Comparison of ENCODE assay signal across 8 mouse cellular contexts in genomic region chr2:69885451-69886305, GRCm38 (mm10). TPM values are rescaled to one million over a fixed set of nuclear protein-coding genes. Genes with fewer than 3 reads are reported as not detected.
DNase-seq lines count a peak whose midpoint lies in the region; ATAC-seq and TF ChIP-seq lines count a peak whose summit lies in the region.

Gene Mettl5 (minus strand): TSS chr2:69885615.

- H3ac ChIP-seq in myocyte (ENCODE audit: control insufficient read depth, insufficient read length) = peak within 1 kb of the TSS; percentile 5

- ATAC-seq in CD4-positive, CD25-positive, alpha-beta regulatory T cell, adult 4 months = peak; percentile 99
- peak; percentile 99 for ATAC-seq in erythroid progenitor cell, adult 5-6 weeks (replicated peaks; ENCODE audit: low FRiP score, poor library complexity, severe bottlenecking)
- peak; percentile 93 for ATAC-seq in heart, embryonic 13.5 days (ENCODE audit: extremely low read depth, insufficient number of reproducible peaks, low FRiP score, low TSS enrichment)
- peak; percentile 94 for ATAC-seq in kidney, postnatal 0 days (replicated peaks; ENCODE audit: low FRiP score, low read depth)

- H3K27ac ChIP-seq in brown adipose tissue, adult 24 weeks (replicated peaks; ENCODE audit: low read depth, low read length) = peak within 1 kb of the TSS; percentile 50
- H3K27ac ChIP-seq in heart, embryonic 13.5 days (replicated peaks) = peak within 1 kb of the TSS; percentile 71
- peak within 1 kb of the TSS; percentile 70 for H3K27ac ChIP-seq in kidney, postnatal 0 days
- peak within 1 kb of the TSS; percentile 53 for H3K27ac ChIP-seq in liver, adult 2 months (replicated peaks; ENCODE audit: insufficient read depth, low read depth, low read length)

- H3K9ac ChIP-seq in heart, embryonic 13.5 days = peak within 1 kb of the TSS; percentile 96
- peak within 1 kb of the TSS; percentile 69 for H3K9ac ChIP-seq in kidney, postnatal 0 days (ENCODE audit: low read depth, low read length)
- H3K9ac ChIP-seq in liver, adult 2 months (ENCODE audit: low read depth, low read length) = peak within 1 kb of the TSS; percentile 75

- no peaks in the 10 kb centered on the region for H3K9me3 ChIP-seq in heart, embryonic 13.5 days
- H3K9me3 ChIP-seq in kidney, postnatal 0 days (replicated peaks; ENCODE audit: low read length) = no peaks in the 10 kb centered on the region

- H3K79me2 ChIP-seq in liver, adult 2 months (ENCODE audit: control insufficient read depth, insufficient read depth, low read length) = 0 out of 2 replicates have a peak, but pooled peaks cover 2% of the 10 kb centered on the region
- no peaks in the 10 kb centered on the region for H3K79me2 ChIP-seq in myocyte (ENCODE audit: control insufficient read depth, insufficient read depth)

- no peaks in the 10 kb centered on the region for H3K27me3 ChIP-seq in heart, embryonic 13.5 days (replicated peaks)
- H3K27me3 ChIP-seq in kidney, postnatal 0 days (ENCODE audit: insufficient read depth, low read length) = no peaks in the 10 kb centered on the region
- H3K27me3 ChIP-seq in liver, adult 2 months (ENCODE audit: control insufficient read depth, insufficient read depth, low read length) = no peaks in the 10 kb centered on the region
- no peaks in the 10 kb centered on the region for H3K27me3 ChIP-seq in myocyte (ENCODE audit: control insufficient read depth, insufficient read depth, insufficient read length)

- peak within 1 kb of the TSS; percentile 70 for H3K4me3 ChIP-seq in brown adipose tissue, adult 24 weeks (ENCODE audit: insufficient read depth, low read depth, low read length)
- peak within 1 kb of the TSS; percentile 80 for H3K4me3 ChIP-seq in heart, embryonic 13.5 days
- H3K4me3 ChIP-seq in kidney, postnatal 0 days (replicated peaks; ENCODE audit: low read depth, low read length) = peak within 1 kb of the TSS; percentile 59
- peak within 1 kb of the TSS; percentile 80 for H3K4me3 ChIP-seq in liver, adult 2 months (ENCODE audit: insufficient read depth, low read depth, low read length)
- peak within 1 kb of the TSS; percentile 91 for H3K4me3 ChIP-seq in myocyte

- 0 out of 2 replicates have a peak, but pooled peaks cover 10% of the 10 kb centered on the region for H3K36me3 ChIP-seq in heart, embryonic 13.5 days
- H3K36me3 ChIP-seq in kidney, postnatal 0 days (ENCODE audit: insufficient read depth, low read length) = no peaks in the 10 kb centered on the region
- H3K36me3 ChIP-seq in liver, adult 2 months (ENCODE audit: control insufficient read depth, insufficient read depth, low read length) = no peaks in the 10 kb centered on the region
- no peaks in the 10 kb centered on the region for H3K36me3 ChIP-seq in myocyte (ENCODE audit: control insufficient read depth, insufficient read depth)

- peak within 1 kb of the TSS; percentile 91 for H3K4me2 ChIP-seq in heart, embryonic 13.5 days
- peak within 1 kb of the TSS; percentile 56 for H3K4me2 ChIP-seq in kidney, postnatal 0 days (ENCODE audit: low read length)
- H3K4me2 ChIP-seq in myocyte (ENCODE audit: low read depth) = peak within 1 kb of the TSS; percentile 93

- DNase-seq in kidney, postnatal 0 days (ENCODE audit: low spot score) = peak; percentile 94
- DNase-seq in liver, adult 2 months (ENCODE audit: extremely low read depth, low read depth, low spot score) = peak; percentile 72
- DNase-seq in spleen, postnatal 4 days (ENCODE audit: low spot score in 2 of 2) = peak; percentile 91 to 95

- peak; percentile 83 for TF ChIP-seq POLR2A in liver, adult 2 months (IDR thresholded peaks at IDR 0.05; ENCODE audit: extremely low read depth, insufficient read depth, low read length)
- TF ChIP-seq POLR2A in myocyte (IDR thresholded peaks at IDR 0.05; ENCODE audit: insufficient read length, low read depth) = peak; percentile 91

- no peaks in the 10 kb centered on the region for H3K4me1 ChIP-seq in brown adipose tissue, adult 24 weeks (ENCODE audit: control insufficient read depth, insufficient read depth, insufficient read length, low read length)
- H3K4me1 ChIP-seq in heart, embryonic 13.5 days = peaks cover 16% of the 10 kb centered on the region
- H3K4me1 ChIP-seq in kidney, postnatal 0 days (replicated peaks; ENCODE audit: insufficient read depth, low read length) = 0 out of 2 replicates have a peak, but pooled peaks cover 4% of the 10 kb centered on the region
- H3K4me1 ChIP-seq in liver, adult 2 months (ENCODE audit: control insufficient read depth, insufficient read depth, low read length) = peaks cover 7% of the 10 kb centered on the region

- peak; percentile 70 for TF ChIP-seq CTCF in kidney, postnatal 0 days (IDR thresholded peaks at IDR 0.05; ENCODE audit: low read depth)
- TF ChIP-seq CTCF in liver, adult 2 months (IDR thresholded peaks at IDR 0.05; ENCODE audit: low read depth, low read length) = peak; percentile 65

- WGBS in heart, embryonic 13.5 days = 2% methylated on average over 45 of the region's 45 CpGs
- 1% methylated on average over 45 of the region's 45 CpGs for WGBS in kidney, postnatal 0 days
- WGBS in liver, adult 2 months = 1% methylated on average over 45 of the region's 45 CpGs

TF ChIP-seq in myocyte, 11 proteins besides CTCF, POLR2A, EP300 and RAD21:
- TF ChIP-seq TCF3 (IDR thresholded peaks at IDR 0.05; ENCODE audit: insufficient read length, low read depth) (no peak), SRF (IDR thresholded peaks at IDR 0.05; ENCODE audit: control insufficient read depth, insufficient read length, low read depth) (no peak), USF1 (IDR thresholded peaks at IDR 0.05; ENCODE audit: low read depth) (no peak), E2F4 (IDR thresholded peaks at IDR 0.05; ENCODE audit: insufficient read depth) (no peak), POLR2AphosphoS2 (IDR thresholded peaks at IDR 0.05; ENCODE audit: insufficient read length, low read depth) (peak; percentile 94), MYOG (IDR thresholded peaks at IDR 0.05; ENCODE audit: control insufficient read depth in 1 of 3, insufficient read depth in 1 of 3, insufficient read length in 2 of 3, low read depth in 2 of 3) (peak in 1 of 3 experiments; percentile 28), REST (IDR thresholded peaks at IDR 0.05; ENCODE audit: insufficient read depth, insufficient read length) (peak; percentile 17), CEBPB (IDR thresholded peaks at IDR 0.05; ENCODE audit: insufficient read depth, poor library complexity, severe bottlenecking) (no peak), TCF12 (IDR thresholded peaks at IDR 0.05; ENCODE audit: insufficient read depth, poor library complexity, severe bottlenecking) (no peak), MAX (IDR thresholded peaks at IDR 0.05; ENCODE audit: low read depth) (no peak), MYOD1 (IDR thresholded peaks at IDR 0.05; ENCODE audit: control insufficient read depth in 1 of 3, insufficient read length in 2 of 3, low read depth in 2 of 3) (no peak)

RNA-seq across cellular contexts. Expression of gene Mettl5, which starts in this region (rescaled TPM):
- 10 to 100 TPM; 73.1 to 75.3 TPM for polyA plus RNA-seq in CD4-positive, CD25-positive, alpha-beta regulatory T cell, adult 4 months (2017; shearing (Covaris generic))
- polyA plus RNA-seq in brown adipose tissue, adult 24 weeks (2012; ENCODE audit: insufficient read depth, insufficient read length, missing spikeins) = 31.0 and 32.3 TPM in 2 replicates
- 18.0 and 22.7 TPM in 2 replicates for total RNA-seq in erythroid progenitor cell, adult 5-6 weeks (2015; ENCODE audit: low replicate concordance)
- 14.1 and 25.4 TPM in 2 replicates for total RNA-seq in erythroid progenitor cell, adult 5-6 weeks (2017; ENCODE audit: low replicate concordance)
- polyA plus RNA-seq in heart, embryonic 13.5 days (2015; fragmentation: Nextera tagmentation; extraction: Ambion mirVana) = 32.6 and 37.3 TPM in 2 replicates
- 45.8 and 47.0 TPM in 2 replicates for polyA plus RNA-seq in kidney, postnatal 0 days (2015; fragmentation: Nextera tagmentation; extraction: Ambion mirVana)
- total RNA-seq in liver, adult 2 months (2014; rRNA removed) = 10.7 and 14.7 TPM in 2 replicates
- 7.9 and 9.7 TPM in 2 replicates for polyA plus RNA-seq in liver, adult 2 months (2012; rRNA removed)
- polyA plus RNA-seq in myocyte (2012; fragmentation: generic; extraction: Trizol) = 14.3 TPM

Comparison
In these comparisons a context has a peak if more than half of its experiments do, and no peak if none do; other contexts are left out.
1. Peak in every context shown above with its lines: DNase-seq, ATAC-seq, H3K4me3 ChIP-seq and H3K27ac ChIP-seq.